Mouse (Mus musculus) ovary, adult 18-20 months (tissue): ENCODE measurements around the gene Mymx.
"Not testable (repeated sequence)": the region's sequence is repeated elsewhere in the genome, so short reads cannot be mapped to it uniquely, and the experiment has no call there.

Experiments
- DNase-seq: peaks from one replicate; pipeline ENCODE4 v3.0.0; 2022; ENCODE audit warnings: low spot score, mixed read lengths

The Mymx gene

DNA sequence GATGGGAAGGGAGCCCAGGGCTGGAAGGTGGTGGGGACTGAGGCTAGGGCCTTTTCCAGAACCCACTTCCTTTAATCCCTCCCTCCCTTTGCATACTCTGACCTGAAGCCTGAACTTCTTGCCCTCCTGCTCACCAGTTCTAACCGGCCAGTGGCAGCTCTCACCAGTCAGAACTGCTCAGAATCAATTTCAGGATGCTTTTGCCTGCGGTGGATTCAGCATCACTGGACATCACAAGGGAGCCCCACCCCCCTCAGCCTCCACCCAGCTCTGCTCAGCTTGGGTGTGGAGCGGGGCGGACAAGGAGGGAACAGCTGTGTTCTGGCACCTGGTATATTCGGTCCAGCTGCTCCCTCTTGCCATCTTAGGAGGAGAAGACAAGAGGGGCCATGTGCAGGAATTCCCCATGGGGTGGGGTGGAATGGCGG, at the start of gene Mymx:
Mymx (minus strand) TSS at position 226 of the 428 bp plus-strand sequence.
- DNase-seq = no peak

DNA sequence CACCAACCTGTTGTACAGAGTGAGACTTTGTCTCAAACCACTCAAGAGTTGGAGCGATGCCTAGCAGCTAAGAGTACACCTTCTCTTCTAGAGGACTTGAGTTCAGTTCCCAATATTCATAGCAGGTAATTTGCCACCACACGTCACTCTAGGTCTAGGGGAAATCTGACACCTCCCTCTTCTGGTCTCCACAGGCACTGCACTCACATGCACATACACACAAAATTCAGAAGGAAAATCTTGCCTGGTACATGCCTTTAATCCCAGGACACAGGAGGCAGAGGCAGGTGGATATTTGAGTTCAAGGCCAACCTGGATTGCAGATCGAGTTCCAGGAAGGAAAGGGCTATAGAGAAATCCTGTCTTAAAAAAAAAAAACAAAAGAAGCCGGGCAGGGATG, 42.3 kb upstream of the Mymx start:
- no peak for DNase-seq

DNA sequence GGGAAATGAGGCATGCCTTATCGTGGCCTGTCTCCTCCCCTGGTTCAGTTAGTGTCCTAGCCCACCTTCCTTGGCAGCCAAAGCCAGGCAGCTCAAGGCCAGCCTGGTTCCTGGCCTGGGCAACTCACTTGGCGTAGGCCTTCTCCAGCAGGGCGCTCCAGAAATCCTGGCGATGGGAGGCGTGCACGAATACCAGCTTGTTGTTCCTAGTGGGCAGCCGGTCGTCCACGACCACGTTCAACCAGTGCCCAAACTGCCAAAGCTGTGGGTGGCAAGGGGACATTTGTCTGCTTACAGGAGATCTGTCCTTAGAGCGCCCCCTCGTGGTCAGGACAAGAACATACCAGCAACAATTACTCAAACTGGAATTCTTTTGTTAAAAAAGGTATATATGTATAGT, 40.8 kb upstream of the Mymx start:
- DNase-seq = no peak

DNA sequence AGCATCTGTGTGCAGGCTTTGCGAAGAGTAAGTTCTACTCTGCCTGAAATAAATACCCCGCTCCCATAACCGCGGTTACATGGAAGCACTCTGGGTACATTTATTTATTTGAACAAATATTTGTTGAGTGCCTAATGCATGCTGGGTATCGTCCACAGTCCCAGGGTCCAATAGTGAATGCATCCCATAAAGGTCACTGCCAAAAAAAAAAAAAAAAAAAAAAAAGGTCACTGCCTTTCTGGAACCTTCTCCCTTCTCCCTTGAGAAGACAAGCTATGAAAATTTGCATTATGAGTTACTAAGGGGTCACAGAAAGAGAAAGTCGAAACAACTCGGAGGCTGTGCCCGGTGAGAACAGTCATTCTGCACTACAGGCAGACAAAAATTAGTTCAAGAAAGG, 40.1 kb upstream of the Mymx start:
- no peak for DNase-seq

DNA sequence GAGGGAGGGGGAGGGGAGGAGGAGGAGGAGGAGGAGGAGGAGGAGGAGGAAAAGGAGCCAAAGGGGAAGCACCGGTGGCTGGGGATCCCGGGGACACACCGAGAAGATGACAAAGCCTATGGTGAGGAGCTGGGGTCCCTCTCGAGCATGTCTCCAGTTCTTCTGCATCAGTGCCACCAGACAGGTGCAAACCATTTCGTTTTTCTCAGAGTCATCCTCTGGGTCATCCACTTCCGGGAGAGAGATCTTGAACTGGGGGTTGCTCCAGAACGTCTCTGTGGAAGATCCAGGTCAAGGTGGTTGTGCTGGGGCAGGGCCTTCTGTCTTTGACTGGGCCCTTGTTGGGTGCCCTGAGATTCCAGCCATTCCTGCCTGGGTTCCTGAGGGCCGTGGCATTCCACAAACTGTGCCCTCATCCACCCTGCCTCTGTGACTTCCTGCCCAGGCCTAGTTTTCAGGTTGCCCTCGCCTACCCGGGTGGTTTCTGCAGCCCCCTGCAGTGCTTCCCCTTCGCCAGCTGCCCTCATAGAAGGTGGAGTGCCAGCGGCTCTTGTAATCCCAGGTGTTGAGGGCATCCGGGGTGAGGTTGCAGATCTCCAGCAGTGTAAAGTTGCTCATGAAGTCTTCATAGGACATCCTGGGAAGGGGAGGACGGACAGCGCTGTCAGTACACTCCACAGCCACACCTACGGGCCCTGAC, 36.8 kb upstream of the Mymx start:
- DNase-seq = no peak

DNA sequence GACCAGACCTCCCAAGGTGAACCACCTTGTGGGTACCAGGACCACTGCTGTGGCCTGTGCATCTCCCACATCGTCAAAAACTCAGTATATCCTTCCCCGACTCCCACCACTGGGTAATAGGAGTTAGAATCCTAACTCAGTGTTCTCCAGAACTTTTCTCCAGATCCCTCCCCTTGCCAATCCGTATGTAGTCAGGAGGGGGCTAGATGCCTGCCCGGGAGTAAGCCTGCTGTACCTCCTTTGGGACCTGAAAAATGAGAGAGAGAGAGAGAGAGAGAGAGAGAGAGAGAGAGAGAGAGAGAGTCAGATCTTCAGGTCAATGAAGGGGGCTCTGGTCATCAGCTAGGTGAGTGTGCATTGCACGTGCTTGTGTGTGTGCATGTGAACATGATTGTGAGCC, 32.1 kb upstream of the Mymx start:
- DNase-seq = no peak

DNA sequence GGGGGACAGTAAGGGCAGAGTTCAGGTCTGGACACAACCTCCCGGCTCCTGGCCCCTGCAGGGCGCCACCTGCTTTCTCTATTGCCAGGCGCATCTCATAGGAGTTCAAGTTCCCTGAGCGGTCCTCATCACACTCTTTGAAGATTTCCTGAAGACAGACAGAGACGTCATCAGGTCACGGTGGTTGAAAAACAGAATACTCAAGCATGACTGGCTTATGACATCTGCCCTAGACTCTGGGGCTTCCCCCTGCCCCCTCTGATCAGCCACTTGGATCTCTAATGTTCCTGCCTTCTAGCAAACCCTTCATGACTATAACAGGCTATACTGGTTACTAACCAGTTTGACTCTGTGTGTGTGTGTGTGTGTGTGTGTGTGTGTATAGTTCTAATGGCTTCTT, 30.0 kb upstream of the Mymx start:
- no peak for DNase-seq

DNA sequence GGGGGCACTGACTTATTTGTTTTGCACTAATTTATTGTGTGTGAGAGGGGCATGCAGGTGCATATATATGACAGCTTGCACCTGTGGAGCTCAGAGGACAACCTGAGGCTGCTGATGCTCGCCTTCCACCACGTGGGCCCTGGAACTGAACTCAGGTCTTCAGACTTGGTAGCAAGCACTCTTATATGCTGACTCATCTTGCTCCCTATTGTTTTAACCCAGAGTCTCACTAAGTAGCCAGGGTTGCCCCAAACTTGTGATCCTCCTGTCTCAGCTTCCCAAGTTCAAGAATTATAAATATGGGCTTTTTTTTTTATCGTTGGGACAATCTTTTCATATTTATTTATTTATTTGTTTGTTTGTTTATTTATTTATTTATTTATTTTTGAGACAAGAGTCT, 29.1 kb upstream of the Mymx start:
- DNase-seq = no peak

DNA sequence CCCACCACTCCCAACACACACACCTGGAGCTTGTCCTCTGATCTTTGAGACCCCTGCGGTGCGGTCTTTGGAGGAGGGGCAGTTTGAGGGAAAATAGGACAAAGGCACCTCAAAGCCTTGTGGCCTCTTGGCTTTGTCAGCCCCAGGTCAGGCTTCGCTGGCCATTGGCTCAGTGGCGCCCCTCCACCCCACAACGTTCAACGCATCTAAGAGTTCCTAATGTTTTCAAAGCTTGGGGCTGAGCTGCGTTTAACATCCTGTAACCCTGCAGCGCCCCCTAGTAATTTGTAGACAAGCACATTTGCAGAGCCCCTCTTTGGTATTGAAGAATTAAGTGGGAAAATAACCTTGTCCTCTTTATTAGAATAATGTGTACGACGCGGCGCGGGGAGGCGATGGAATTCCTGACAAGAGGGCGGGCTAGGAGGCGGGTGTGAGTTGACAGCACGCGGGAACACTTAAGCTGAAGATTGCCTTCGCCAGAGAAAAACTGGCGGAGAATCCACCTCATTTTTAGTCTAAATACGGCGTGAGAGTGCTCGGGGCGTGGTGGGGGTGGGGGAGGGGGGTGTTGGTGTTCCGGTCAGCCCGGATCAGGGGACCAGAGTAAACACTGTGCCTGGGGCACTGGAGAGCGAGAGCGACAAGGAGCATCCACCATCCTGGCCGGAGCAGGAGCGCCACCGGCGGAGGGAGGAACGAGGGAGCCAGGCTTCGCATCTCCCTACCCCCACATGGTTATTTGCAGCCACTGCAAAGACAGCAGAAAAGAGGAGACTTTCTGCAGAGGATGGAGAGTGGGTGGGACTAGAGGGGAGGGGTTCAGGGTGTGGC, 28.2 kb upstream of the Mymx start:
- peak; percentile 47 for DNase-seq

DNA sequence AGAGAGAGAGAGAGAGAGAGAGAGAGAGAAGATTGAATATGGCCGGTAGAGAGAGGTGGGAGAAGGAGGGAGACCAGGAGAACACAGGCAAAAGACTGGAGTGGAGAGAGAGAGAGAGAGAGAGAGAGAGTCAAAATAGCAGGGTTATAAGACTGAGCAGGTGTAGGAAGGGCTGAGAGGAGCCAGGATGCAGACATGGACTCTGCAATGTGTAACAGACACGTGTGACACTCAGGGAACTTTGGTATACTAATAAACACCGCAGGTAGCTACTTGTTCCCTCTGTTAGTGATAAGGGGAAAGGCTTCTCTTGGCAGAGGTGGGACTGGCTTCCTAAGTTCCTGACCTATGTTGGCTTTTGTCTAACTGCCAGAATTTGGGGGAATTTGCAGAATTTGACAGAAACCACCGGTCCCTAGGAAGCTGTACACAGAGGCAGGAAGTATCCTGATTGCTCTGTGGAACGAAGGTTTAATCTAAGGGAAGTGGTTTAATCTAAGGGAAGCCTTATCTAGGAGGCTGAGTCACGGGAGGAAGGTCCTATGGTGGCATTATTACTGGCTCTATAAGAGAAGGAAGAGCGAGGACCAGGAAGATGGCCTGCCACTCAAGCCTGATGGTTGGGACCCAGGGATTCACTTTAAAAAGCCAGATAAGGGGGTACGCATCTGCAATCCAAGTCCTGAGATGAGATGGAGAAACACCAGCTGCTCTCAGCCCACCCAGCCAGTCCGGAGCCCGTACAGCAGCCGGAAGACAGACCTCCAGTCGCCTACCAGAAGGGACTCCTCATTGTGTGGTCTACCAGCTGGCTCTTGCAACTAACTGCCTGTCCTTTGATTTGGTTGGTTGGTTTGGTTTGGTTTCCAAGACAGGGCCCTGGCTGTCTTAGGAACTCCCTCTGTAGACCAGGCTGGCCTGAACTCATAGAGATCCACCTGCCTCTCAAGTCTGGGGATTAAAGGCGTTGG, 27.3 kb upstream of the Mymx start:
- no peak for DNase-seq

DNA sequence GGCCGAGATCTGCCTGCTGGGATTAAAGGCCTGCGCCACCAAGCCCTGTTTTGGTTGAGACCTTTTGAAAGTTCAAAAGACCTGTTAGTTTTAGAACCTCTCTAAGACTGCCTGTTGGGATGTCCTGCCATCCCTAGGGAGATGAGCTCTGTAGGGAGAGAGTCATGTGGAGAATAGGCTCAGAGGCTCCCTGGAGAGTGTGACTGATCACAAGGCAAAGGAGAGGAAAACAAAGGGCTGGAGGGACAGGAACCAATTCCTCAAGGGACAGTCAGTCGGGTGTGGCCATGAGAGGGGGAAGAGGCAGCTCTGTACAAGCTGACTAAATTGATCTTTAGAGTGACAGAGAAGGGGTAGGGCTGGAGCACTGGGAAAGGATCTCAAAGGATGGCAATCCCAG, 26.3 kb upstream of the Mymx start:
- DNase-seq = no peak

DNA sequence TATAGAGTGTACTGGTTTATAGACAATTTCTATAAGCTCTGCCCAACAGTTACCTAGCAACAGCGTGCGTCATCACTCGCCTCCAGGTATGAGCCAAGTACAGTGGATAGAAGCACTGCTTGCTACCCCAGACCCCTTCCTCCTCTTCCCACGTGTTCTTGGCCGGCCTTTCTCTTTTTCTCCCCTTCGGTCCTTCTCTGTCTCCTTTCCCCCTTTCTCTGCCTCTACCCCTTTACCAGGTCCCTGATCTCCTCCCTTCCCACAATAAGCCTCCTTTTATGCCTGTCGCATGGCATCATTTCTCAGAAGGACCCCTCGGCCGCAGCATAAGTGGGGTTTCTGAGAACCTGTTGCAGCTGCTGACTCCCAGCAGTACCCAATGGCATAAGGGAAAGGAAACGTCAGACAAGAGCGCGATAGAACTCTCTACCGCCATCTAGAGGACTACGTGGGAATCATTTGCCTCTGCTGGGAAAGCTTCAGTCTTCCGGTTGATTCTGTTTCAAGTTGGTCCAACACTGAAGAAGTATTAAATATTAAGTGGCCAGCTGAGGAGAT, 24.8 kb upstream of the Mymx start:
- peak; percentile 39 for DNase-seq

DNA sequence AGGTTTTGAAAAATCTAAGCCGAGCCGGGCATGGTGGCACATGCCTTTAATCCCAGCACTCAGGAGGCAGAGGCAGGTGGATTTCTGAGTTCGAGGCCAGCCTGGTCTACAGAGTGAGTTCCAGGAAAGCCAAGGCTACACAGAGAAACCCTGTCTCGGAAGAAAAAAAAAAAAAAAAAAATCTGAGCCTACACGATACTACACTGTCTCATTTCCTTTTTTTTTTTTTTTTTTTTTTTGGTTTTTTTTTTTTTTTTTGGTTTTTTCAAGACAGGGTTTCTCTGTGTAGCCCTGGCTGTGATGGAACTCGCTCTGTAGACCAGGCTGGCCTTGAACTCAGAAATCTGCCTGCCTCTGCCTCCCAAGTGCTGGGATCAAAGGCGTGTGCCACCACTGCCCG, 21.5 kb upstream of the Mymx start:
- DNase-seq = not testable (repeated sequence)

DNA sequence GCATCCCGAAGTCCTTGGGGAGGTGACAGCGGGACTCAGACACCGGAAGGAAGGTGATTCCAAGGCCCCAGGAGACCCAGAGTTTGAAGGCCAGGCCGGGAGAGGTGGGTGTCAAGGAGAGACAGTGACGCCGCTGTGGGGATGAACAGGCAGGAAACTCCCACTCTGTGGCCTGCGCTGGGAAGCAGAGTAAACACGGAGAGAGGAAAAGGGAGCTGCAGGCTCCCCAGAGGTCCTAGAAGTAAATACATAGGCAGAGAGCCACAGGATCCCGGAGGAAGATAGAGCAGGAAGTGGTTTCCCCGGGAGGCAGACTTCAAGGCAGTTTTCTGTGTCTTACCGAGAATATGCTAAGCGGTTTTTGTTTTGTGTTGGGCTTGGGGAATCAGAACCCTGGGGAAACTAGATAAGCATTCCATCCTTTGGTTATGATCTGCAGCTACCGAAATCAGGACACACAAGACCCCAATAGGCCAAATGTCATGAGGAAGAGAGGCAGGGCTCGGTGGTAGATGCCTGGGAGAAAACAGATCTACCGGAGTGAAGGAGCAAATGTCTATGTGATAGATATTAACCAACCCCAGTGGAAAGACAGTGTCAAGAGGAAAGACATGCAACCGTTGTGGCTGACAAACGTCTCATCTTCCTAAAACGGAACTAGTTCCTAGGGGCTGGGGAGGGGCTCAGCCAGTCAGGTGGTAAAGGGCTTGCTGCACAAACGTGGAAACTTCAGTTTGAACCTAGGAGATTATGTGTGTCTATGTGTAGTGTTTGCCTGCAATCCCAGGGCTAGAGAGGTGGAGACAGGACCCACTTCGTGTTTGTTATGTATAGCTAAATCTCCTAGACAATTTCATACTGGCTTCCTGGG, 17.7 kb upstream of the Mymx start:
- no peak for DNase-seq

DNA sequence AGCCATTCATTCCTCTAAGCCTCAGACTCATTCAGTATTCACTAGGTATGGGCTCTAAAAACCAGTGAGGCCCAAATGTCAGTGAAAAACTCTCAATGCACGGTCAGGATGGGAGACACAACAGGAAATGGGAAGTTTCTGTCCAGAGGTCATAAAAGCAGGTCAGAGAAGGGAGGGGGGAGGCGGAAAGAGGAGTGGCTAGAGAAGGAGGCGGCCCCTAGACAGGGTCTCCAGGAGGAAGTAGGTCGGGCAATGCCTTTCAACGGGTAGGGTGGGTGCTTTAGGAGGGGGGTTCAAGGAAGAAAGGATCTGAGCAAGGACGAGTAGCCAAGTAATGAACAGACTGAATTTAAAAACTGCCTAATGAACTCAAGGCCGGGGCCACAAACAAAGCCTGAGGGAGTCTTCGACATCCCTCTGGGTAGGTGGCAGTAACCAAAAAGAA, 17.1 kb upstream of the Mymx start:
- no peak for DNase-seq

DNA sequence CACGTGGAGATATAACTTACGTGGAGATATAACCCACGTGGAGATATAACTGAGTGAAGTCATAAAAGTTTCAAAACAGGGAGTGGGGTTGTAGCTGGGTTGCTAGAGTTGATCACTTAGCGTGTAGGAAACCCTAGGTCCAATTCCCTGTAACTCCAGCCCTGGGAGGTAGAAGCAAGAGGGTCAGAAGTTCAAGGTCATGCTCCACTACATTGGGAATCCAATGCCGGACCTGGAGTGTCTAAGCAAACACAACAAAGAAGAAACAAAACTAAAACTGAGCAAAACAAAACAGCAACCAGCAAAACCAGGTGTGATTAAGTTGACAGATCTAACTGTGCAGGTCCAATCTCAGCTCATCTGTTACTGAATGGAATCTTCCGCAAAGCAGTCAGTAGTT, 15.8 kb upstream of the Mymx start:
- DNase-seq = no peak

DNA sequence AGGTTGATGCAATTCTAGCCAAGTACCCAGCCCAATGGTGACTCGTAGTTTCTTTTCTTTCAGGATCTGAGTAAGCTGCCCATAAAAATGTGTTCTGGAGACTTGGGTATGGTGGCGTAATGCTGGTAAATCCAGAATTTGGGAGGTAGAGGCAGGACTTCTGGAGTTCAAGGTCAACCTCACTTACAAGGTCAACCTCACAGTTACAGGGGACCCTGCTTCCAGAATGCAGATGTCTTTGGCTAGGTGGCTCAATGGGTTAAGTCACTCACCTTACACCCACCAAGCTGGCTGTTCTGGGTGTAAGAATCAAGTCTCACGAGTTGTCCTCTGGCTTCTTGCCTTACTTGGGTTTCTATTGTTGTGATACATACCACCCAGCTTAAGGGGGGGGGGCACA, 14.8 kb upstream of the Mymx start:
- no peak for DNase-seq

DNA sequence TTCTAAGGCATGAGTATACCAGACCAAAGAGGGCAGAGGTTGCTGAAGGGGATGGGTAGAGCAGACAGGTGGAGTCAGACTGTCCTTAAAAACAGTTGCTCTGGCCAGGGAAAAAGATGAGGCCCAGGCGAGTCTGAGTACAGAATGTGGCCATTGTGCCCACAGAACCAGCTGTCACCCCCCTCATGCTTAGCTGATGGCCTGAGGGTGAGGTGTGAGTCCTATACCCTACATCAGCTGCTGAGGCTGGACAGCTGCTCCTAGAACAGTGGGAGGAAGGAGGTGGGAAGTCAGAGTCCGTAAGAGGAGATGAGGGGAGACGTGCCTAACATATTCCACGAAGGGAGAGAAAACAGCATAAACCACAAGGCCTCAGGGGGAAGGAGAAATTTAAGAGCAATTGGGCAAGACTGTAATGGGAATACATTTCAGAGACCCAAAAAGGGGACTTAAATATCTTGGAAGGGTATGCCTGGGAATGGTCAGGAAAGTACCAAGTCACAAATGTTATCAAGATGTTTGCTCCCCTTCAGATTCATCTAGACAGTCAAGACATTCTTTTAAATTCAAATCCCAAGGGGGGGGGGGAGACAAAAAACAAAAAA, 14.2 kb upstream of the Mymx start:
- DNase-seq = no peak

DNA sequence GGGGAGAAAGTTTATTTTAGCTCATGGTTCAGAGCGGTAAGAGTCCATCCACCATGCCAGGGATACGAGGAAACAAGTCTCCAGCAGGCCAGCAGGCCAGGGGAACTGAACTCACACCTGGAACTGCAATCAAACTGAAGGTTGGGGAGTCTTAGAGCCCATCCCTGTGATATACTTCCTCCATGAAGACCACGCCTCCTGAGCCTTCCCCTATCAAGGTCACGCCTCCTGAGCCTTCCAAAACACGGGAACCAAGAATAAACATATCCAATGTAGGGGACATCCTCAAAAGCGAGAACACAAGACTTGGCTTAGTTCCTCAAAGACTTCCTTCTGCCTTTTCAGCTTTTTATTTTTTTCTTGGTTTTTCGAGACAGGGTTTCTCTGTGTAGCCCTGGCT, 11.0 kb upstream of the Mymx start:
- no peak for DNase-seq

DNA sequence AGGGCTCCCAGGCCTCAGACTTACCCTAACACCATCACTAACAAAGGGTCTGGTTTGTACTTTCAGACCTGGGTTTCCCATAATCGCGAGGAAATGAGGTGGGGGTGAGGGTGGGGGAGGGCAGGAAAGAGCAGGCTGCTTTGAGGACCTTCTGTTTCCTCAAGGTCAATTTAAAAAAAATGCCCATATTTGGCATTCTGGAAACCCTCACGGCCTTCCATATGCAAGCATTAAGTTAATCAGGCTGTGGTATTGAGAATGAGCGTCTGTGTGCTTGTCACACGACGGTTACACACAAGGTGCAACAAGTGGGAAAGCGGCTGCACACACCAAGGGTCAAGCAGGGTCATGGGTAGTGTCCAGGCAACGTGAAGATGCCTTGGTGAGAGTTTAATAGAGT, 10.1 kb upstream of the Mymx start:
- DNase-seq = no peak
